Mouse (Mus musculus): ENCODE measurements around the gene Mybphl. TPM values are rescaled to one million over a fixed set of nuclear protein-coding genes. Genes with fewer than 3 reads are reported as not detected.
A peak's percentile ranks its signal among the peaks of the same experiment; 100 is the strongest.

The Mybphl gene
- polyA plus RNA-seq, 1 experiment from 2014 or later = not detected

DNA sequence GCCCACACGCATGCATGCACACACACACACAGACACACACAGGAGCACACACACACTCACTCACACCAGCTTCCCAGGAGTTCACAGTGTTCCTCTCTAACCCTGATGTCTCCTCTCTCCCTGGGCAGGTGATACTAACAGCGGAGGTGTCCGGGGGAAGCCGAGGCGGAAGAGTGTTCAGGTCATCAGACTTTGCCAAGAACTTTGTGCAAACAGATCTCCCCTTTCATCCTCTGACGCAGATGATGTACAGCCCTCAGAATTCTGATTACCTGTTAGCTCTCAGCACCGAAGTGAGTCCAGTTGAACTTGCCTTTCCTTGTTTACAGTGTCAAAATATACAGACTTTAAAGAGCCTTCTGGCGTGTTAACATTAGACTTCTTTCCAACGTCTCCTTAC is 39.2 kb upstream of the Mybphl start:
- 87% methylated on average over 9 of the region's 9 CpGs for WGBS
- Histone ChIP-seq H3K27me3 (ENCODE audit: insufficient read depth, low read length) (no peaks in the 10 kb centered on the region), H3K9me3 (replicated peaks; ENCODE audit: low read length) (no peaks in the 10 kb centered on the region), H3K27ac (no peak overlapping the region), H3K9ac (ENCODE audit: low read depth, low read length) (no peak overlapping the region), H3K4me2 (ENCODE audit: low read length) (no peak overlapping the region), H3K36me3 (ENCODE audit: insufficient read depth, low read length) (0 out of 2 replicates have a peak, but pooled peaks cover 2% of the 10 kb centered on the region), H3K4me1 (replicated peaks; ENCODE audit: insufficient read depth, low read length) (no peaks in the 10 kb centered on the region), H3K4me3 (replicated peaks; ENCODE audit: low read depth, low read length) (no peak overlapping the region)
- ATAC-seq (replicated peaks; ENCODE audit: low FRiP score, low read depth) = no peak
- no peak for TF ChIP-seq CTCF (IDR thresholded peaks at IDR 0.05; ENCODE audit: low read depth)
- no peak for DNase-seq (ENCODE audit: low spot score)

- Histone ChIP-seq H3K4me2 (ENCODE audit: low read length) (no peak overlapping the region), H3K9me3 (replicated peaks; ENCODE audit: low read length) (no peaks in the 10 kb centered on the region), H3K27ac (no peak overlapping the region), H3K9ac (ENCODE audit: low read depth, low read length) (no peak overlapping the region), H3K27me3 (ENCODE audit: insufficient read depth, low read length) (no peaks in the 10 kb centered on the region), H3K4me3 (replicated peaks; ENCODE audit: low read depth, low read length) (no peak overlapping the region), H3K4me1 (replicated peaks; ENCODE audit: insufficient read depth, low read length) (no peaks in the 10 kb centered on the region), H3K36me3 (ENCODE audit: insufficient read depth, low read length) (0 out of 2 replicates have a peak, but pooled peaks cover 2% of the 10 kb centered on the region)
- 86% methylated on average over 8 of the region's 8 CpGs for WGBS
- no peak for ATAC-seq (replicated peaks; ENCODE audit: low FRiP score, low read depth)
- no peak for DNase-seq (ENCODE audit: low spot score)
- no peak for TF ChIP-seq CTCF (IDR thresholded peaks at IDR 0.05; ENCODE audit: low read depth)
These were observed 37.4 kb upstream of the Mybphl start for GRCm38 (mm10) chr3:108327275-108327674.

DNA sequence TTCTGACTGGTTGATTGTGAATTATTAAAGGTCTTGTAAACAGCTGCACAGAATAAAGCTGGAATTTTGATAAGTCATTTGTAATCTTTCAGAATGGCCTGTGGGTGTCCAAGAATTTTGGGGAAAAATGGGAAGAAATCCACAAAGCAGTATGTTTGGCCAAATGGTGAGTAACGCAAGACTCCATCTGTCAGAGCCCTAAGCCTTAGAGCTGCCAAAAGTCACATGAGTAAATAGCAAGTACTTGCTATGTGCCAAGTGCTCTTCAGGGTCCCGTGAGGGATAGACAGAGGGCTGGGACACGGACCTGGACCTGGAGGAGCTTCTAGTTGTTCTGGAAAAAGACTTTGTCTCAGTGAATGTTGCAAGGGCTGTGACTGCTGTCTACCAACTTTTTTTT is 36.8 kb upstream of the Mybphl start:
- TF ChIP-seq CTCF (IDR thresholded peaks at IDR 0.05; ENCODE audit: low read depth) = no peak
- Histone ChIP-seq H3K4me1 (replicated peaks; ENCODE audit: insufficient read depth, low read length) (no peaks in the 10 kb centered on the region), H3K27me3 (ENCODE audit: insufficient read depth, low read length) (no peaks in the 10 kb centered on the region), H3K9ac (ENCODE audit: low read depth, low read length) (no peak overlapping the region), H3K4me2 (ENCODE audit: low read length) (no peak overlapping the region), H3K36me3 (ENCODE audit: insufficient read depth, low read length) (0 out of 2 replicates have a peak, but pooled peaks cover 2% of the 10 kb centered on the region), H3K4me3 (replicated peaks; ENCODE audit: low read depth, low read length) (no peak overlapping the region), H3K9me3 (replicated peaks; ENCODE audit: low read length) (no peaks in the 10 kb centered on the region), H3K27ac (peak overlapping the region; percentile 52; the same call in 1 of the 2 replicates)
- 46% methylated on average over 3 of the region's 3 CpGs for WGBS
- DNase-seq (ENCODE audit: low spot score) = peak; percentile 59
- no peak for ATAC-seq (replicated peaks; ENCODE audit: low FRiP score, low read depth)

- Histone ChIP-seq H3K4me2 (ENCODE audit: low read length) (no peak overlapping the region), H3K36me3 (ENCODE audit: insufficient read depth, low read length) (0 out of 2 replicates have a peak, but pooled peaks cover 2% of the 10 kb centered on the region), H3K4me1 (replicated peaks; ENCODE audit: insufficient read depth, low read length) (no peaks in the 10 kb centered on the region), H3K27me3 (ENCODE audit: insufficient read depth, low read length) (no peaks in the 10 kb centered on the region), H3K9me3 (replicated peaks; ENCODE audit: low read length) (no peaks in the 10 kb centered on the region), H3K4me3 (replicated peaks; ENCODE audit: low read depth, low read length) (no peak overlapping the region), H3K9ac (ENCODE audit: low read depth, low read length) (no peak overlapping the region), H3K27ac (peak overlapping the region; percentile 52; the same call in 1 of the 2 replicates)
- DNase-seq (ENCODE audit: low spot score) (peak; percentile 47), ATAC-seq (replicated peaks; ENCODE audit: low FRiP score, low read depth) (no peak)
- no peak for TF ChIP-seq CTCF (IDR thresholded peaks at IDR 0.05; ENCODE audit: low read depth)
- 42% methylated on average over 9 of the region's 9 CpGs for WGBS
These were observed 36.3 kb upstream of the Mybphl start for GRCm38 (mm10) chr3:108328441-108328841.

DNA sequence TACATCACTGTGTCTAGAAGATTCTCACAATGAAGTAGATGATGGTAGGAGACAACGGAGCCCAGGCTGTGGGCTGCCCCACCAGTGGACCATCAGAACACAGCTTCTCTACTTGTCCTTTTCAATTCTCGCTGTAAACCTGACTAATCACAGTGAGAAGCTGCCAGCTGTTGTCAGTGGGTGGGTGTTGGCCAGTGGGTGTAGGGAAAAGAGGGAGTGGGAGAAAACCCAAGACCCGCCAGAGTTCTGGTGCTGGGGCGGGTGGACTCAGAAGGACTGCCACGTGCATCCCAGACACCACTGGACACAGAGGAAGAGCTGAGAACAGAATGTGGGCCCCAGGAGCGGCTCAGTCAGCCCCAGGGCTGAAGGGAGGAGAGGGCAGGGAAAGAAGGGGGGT is 33.9 kb upstream of the Mybphl start:
- WGBS = 85% methylated on average over 6 of the region's 6 CpGs
- no peaks in the 10 kb centered on the region for H3K4me1 ChIP-seq (replicated peaks; ENCODE audit: insufficient read depth, low read length)
- H3K27me3 ChIP-seq (ENCODE audit: insufficient read depth, low read length) = no peaks in the 10 kb centered on the region
- no peak overlapping the region for H3K4me2 ChIP-seq (ENCODE audit: low read length)
- no peak for DNase-seq (ENCODE audit: low spot score)
- H3K4me3 ChIP-seq (replicated peaks; ENCODE audit: low read depth, low read length) = no peak overlapping the region
- TF ChIP-seq CTCF (IDR thresholded peaks at IDR 0.05; ENCODE audit: low read depth) = no peak
- H3K36me3 ChIP-seq (ENCODE audit: insufficient read depth, low read length) = 0 out of 2 replicates have a peak, but pooled peaks cover 10% of the 10 kb centered on the region
- no peak for ATAC-seq (replicated peaks; ENCODE audit: low FRiP score, low read depth)
- no peak overlapping the region for H3K9ac ChIP-seq (ENCODE audit: low read depth, low read length)
- H3K9me3 ChIP-seq (replicated peaks; ENCODE audit: low read length) = no peaks in the 10 kb centered on the region
- no peak overlapping the region for H3K27ac ChIP-seq

- 93% methylated on average over 5 of the region's 5 CpGs for WGBS
These were observed 27.8 kb upstream of the Mybphl start for GRCm38 (mm10) chr3:108336878-108337277.

GRCm38 (mm10) chr3:108341040-108341439 is 23.7 kb upstream of the Mybphl start:
- no peak for TF ChIP-seq CTCF (IDR thresholded peaks at IDR 0.05; ENCODE audit: low read depth)
- 74% methylated on average over 2 of the region's 2 CpGs for WGBS
- Histone ChIP-seq H3K27me3 (ENCODE audit: insufficient read depth, low read length) (no peaks in the 10 kb centered on the region), H3K4me2 (ENCODE audit: low read length) (no peak overlapping the region), H3K27ac (no peak overlapping the region), H3K36me3 (ENCODE audit: insufficient read depth, low read length) (peaks cover 26% of the 10 kb centered on the region), H3K9ac (ENCODE audit: low read depth, low read length) (no peak overlapping the region), H3K4me1 (replicated peaks; ENCODE audit: insufficient read depth, low read length) (no peaks in the 10 kb centered on the region), H3K9me3 (replicated peaks; ENCODE audit: low read length) (no peaks in the 10 kb centered on the region), H3K4me3 (replicated peaks; ENCODE audit: low read depth, low read length) (no peak overlapping the region)
- no peak for DNase-seq (ENCODE audit: low spot score)
- ATAC-seq (replicated peaks; ENCODE audit: low FRiP score, low read depth) = no peak

More at GRCm38 (mm10) chr3:108336878-108337277, 27.8 kb upstream of the Mybphl start:
- no peaks in the 10 kb centered on the region for H3K4me1 ChIP-seq (replicated peaks; ENCODE audit: insufficient read depth, low read length)
- H3K27me3 ChIP-seq (ENCODE audit: insufficient read depth, low read length) = no peaks in the 10 kb centered on the region
- ATAC-seq (replicated peaks; ENCODE audit: low FRiP score, low read depth) (no peak), DNase-seq (ENCODE audit: low spot score) (no peak)
- H3K9ac ChIP-seq (ENCODE audit: low read depth, low read length) = no peak overlapping the region
- H3K9me3 ChIP-seq (replicated peaks; ENCODE audit: low read length) = no peaks in the 10 kb centered on the region
- no peak for TF ChIP-seq CTCF (IDR thresholded peaks at IDR 0.05; ENCODE audit: low read depth)
- H3K27ac ChIP-seq = no peak overlapping the region
- no peak overlapping the region for H3K4me3 ChIP-seq (replicated peaks; ENCODE audit: low read depth, low read length)
- H3K4me2 ChIP-seq (ENCODE audit: low read length) = no peak overlapping the region
- H3K36me3 ChIP-seq (ENCODE audit: insufficient read depth, low read length) = peaks cover 25% of the 10 kb centered on the region; the same call in 1 of the 2 replicates

All from kidney, postnatal 0 days (tissue).